Mouse (Mus musculus): Measurements from ENCODE around the gene Hmgb1. TPM values are rescaled to one million over a fixed set of nuclear protein-coding genes. Genes with fewer than 3 reads are reported as not detected.

The Hmgb1 gene
- polyA plus RNA-seq (2017; shearing (Covaris generic)), result 203 TPM

DNA sequence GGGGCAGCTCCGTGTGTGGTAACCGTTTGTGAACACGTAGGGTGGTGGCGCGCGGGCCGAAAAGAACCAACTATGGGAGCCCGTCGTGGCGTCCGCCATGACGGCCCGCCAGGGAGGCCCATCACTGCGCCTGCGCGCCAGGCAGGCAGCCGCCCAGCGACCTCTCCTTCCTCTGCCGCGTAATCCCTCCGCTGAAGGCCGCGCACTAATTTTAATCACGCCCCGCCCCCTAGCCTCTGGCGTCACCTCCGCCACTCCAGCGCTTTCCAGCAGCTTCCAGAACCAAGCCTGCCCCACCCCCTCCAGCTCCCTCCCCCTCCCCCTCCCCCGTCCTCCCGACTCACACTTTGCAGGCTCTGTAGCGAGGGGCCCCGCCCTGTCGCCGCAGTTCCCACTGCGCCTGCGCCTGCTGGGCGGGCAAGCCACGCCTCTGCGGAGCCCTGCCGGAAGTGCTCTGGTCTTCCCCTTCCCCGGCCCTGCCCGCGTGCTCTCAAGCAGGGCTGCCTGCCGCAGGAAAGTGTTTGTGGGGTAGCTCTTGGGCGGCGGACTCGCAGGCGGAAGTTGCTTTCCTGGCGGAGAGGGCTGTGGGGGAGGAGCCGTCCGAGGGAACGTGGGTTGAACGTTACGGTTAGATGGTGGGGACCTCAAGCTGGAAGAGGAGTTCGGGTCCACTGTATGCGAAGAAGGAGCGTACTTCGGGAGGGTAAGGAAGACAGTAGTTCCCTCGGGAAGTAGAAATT is at the start of gene Hmgb1, which contains the start of gene Uspl1:
Hmgb1 (minus strand) TSS at position 386 of the 740 bp plus-strand sequence.
Uspl1 (plus strand) TSS at position 247 of the 740 bp plus-strand sequence.

Other genes with a start within 250 kb of the Hmgb1 start
- 1.7 TPM for gene Gm42791, start 189.3 kb downstream of the Hmgb1 start, polyA plus RNA-seq (2017; shearing (Covaris generic))
- 55.1 TPM for gene Uspl1, start 139 bp downstream of the Hmgb1 start, polyA plus RNA-seq (2017; shearing (Covaris generic))
- gene Alox5ap, start 80.3 kb upstream of the Hmgb1 start, polyA plus RNA-seq (2017; shearing (Covaris generic)), result 1.2 TPM
- gene Medag, start 227.3 kb upstream of the Hmgb1 start, polyA plus RNA-seq (2017; shearing (Covaris generic)), result 2.9 TPM

Measured in activated CD4-positive, CD25-positive, alpha-beta regulatory T cell, adult 9 weeks (primary cell).